Mouse (Mus musculus) erythroblast, adult 5-6 weeks (primary cell): ENCODE measurements around the gene Tomm22. TPM values are rescaled to one million over a fixed set of nuclear protein-coding genes. Genes with fewer than 3 reads are reported as not detected.

Source experiments
- ATAC-seq: replicated peaks from 2 replicates; pipeline ENCODE4 v1.8.0; 2016; ENCODE audit warnings: moderate number of reproducible peaks, mild to moderate bottlenecking, moderate TSS enrichment, inconsistent platforms; ENCODE audit not compliant: poor library complexity, low FRiP score, severe bottlenecking
- total RNA-seq, 2 experiments: library from RNA; stranded (forward) in 1 of 2; stranded (reverse) in 1 of 2; fragments of 150-400 nt in 1 of 2; fragments of 200-764, 138-1000 nt in 1 of 2; gene quantifications; 2 replicates each; pipeline versions ENCODE4 v1.2.3 to v1.2.4; 2015 to 2017; ENCODE audit warnings: low replicate concordance in 2 of 2

The Tomm22 gene
- total RNA-seq, 2 experiments from 2014 or later, result 40.9 to 57.8 TPM

- no peak for ATAC-seq
These were observed 45.0 kb downstream of the Tomm22 start for GRCm38 (mm10) chr15:79715646-79716045.

- ATAC-seq, result no peak
These were observed 46.0 kb downstream of the Tomm22 start for GRCm38 (mm10) chr15:79716710-79717109.

GRCm38 (mm10) chr15:79720267-79720666 lies 49.6 kb downstream of the Tomm22 start:
- ATAC-seq, result no peak

- no peak for ATAC-seq
These were observed 50.1 kb downstream of the Tomm22 start for GRCm38 (mm10) chr15:79720796-79721195.

Other genes with a start within 250 kb of the Tomm22 start
- gene Csnk1e, start 215.3 kb upstream of the Tomm22 start, total RNA-seq (2015; ENCODE audit: low replicate concordance), result 13.2 and 14.6 TPM in 2 replicates
- 3.9 and 16.3 TPM in 2 replicates for gene Csnk1e, start 215.3 kb upstream of the Tomm22 start, total RNA-seq (2017; ENCODE audit: low replicate concordance)
- not detected in 2 replicates for gene Kcnj4, start 165.6 kb upstream of the Tomm22 start, total RNA-seq (2015; ENCODE audit: low replicate concordance)
- gene Kcnj4, start 165.6 kb upstream of the Tomm22 start, total RNA-seq (2017; ENCODE audit: low replicate concordance), result not detected in 2 replicates
- gene Kdelr3, start 154.4 kb upstream of the Tomm22 start, total RNA-seq (2015; ENCODE audit: low replicate concordance), result not detected in 2 replicates
- not detected in 2 replicates for gene Kdelr3, start 154.4 kb upstream of the Tomm22 start, total RNA-seq (2017; ENCODE audit: low replicate concordance)
- 58.0 and 58.7 TPM in 2 replicates for gene Ddx17, start 124.1 kb upstream of the Tomm22 start, total RNA-seq (2015; ENCODE audit: low replicate concordance)
- gene Ddx17, start 124.1 kb upstream of the Tomm22 start, total RNA-seq (2017; ENCODE audit: low replicate concordance), result 96.5 and 123 TPM in 2 replicates
- gene Dmc1, start 65.8 kb upstream of the Tomm22 start, total RNA-seq (2015; ENCODE audit: low replicate concordance), result 0.42 and 6.7 TPM in 2 replicates
- gene Dmc1, start 65.8 kb upstream of the Tomm22 start, total RNA-seq (2017; ENCODE audit: low replicate concordance), result 2.0 TPM in 2 replicates
- gene Fam227a, start 11.9 kb upstream of the Tomm22 start, total RNA-seq (2015; ENCODE audit: low replicate concordance), result 3.3 and 3.5 TPM in 2 replicates
- gene Fam227a, start 11.9 kb upstream of the Tomm22 start, total RNA-seq (2017; ENCODE audit: low replicate concordance), result 0.70 and 5.0 TPM in 2 replicates
- 0.77 and 4.4 TPM in 2 replicates for gene Cby1, start 11.7 kb upstream of the Tomm22 start, total RNA-seq (2015; ENCODE audit: low replicate concordance)
- 5.3 and 16.6 TPM in 2 replicates for gene Cby1, start 11.7 kb upstream of the Tomm22 start, total RNA-seq (2017; ENCODE audit: low replicate concordance)
- 6.0 and 6.7 TPM in 2 replicates for gene Josd1, start 17.1 kb downstream of the Tomm22 start, total RNA-seq (2015; ENCODE audit: low replicate concordance)
- 9.1 and 9.2 TPM in 2 replicates for gene Josd1, start 17.1 kb downstream of the Tomm22 start, total RNA-seq (2017; ENCODE audit: low replicate concordance)
- 14.4 and 35.2 TPM in 2 replicates for gene Gtpbp1, start 20.0 kb downstream of the Tomm22 start, total RNA-seq (2015; ENCODE audit: low replicate concordance)
- 23.6 and 31.2 TPM in 2 replicates for gene Gtpbp1, start 20.0 kb downstream of the Tomm22 start, total RNA-seq (2017; ENCODE audit: low replicate concordance)
- 23.4 and 26.5 TPM in 2 replicates for gene Sun2, start 71.7 kb downstream of the Tomm22 start, total RNA-seq (2015; ENCODE audit: low replicate concordance)
- gene Sun2, start 71.7 kb downstream of the Tomm22 start, total RNA-seq (2017; ENCODE audit: low replicate concordance), result 44.7 and 48.8 TPM in 2 replicates
- 4.2 TPM in 1 of 2 replicates, not detected in the other for gene Dnal4, start 107.0 kb downstream of the Tomm22 start, total RNA-seq (2015; ENCODE audit: low replicate concordance)
- 0.68 and 1.7 TPM in 2 replicates for gene Dnal4, start 107.0 kb downstream of the Tomm22 start, total RNA-seq (2017; ENCODE audit: low replicate concordance)
- gene Nptxr, start 133.9 kb downstream of the Tomm22 start, total RNA-seq (2015; ENCODE audit: low replicate concordance), result 0.19 TPM in 1 of 2 replicates, not detected in the other
- 0.17 TPM in 1 of 2 replicates, not detected in the other for gene Nptxr, start 133.9 kb downstream of the Tomm22 start, total RNA-seq (2017; ENCODE audit: low replicate concordance)
- gene Npcd, start 163.4 kb downstream of the Tomm22 start, total RNA-seq (2015; ENCODE audit: low replicate concordance), result not detected in 2 replicates
- 0.34 TPM in 1 of 2 replicates, not detected in the other for gene Npcd, start 163.4 kb downstream of the Tomm22 start, total RNA-seq (2017; ENCODE audit: low replicate concordance)
- gene Cbx6, start 163.8 kb downstream of the Tomm22 start, total RNA-seq (2015; ENCODE audit: low replicate concordance), result 2.7 and 4.0 TPM in 2 replicates
- gene Cbx6, start 163.8 kb downstream of the Tomm22 start, total RNA-seq (2017; ENCODE audit: low replicate concordance), result 6.6 and 8.1 TPM in 2 replicates
- 79.8 and 80.1 TPM in 2 replicates for gene Apobec3, start 220.8 kb downstream of the Tomm22 start, total RNA-seq (2015; ENCODE audit: low replicate concordance)
- gene Apobec3, start 220.8 kb downstream of the Tomm22 start, total RNA-seq (2017; ENCODE audit: low replicate concordance), result 73.5 and 75.2 TPM in 2 replicates